Mouse (Mus musculus) megakaryocyte, embryonic 14.5 days (primary cell): ENCODE measurements around the gene Gm28047.

Source experiments
- FLI1 ChIP-seq: IDR thresholded peaks from 2 replicates; pipeline ENCODE4 v1.6.1; 2012; ENCODE audit warnings: low read length, inconsistent platforms, mixed read lengths
- GATA1 ChIP-seq: IDR thresholded peaks from 3 replicates; pipeline ENCODE4 v1.6.1; 2012; ENCODE audit warnings: mixed read lengths, low read length, inconsistent platforms, borderline replicate concordance

GRCm38 (mm10) chr15:102583708-102584383 lies 41.0 kb downstream of the Gm28047 start:
- TF ChIP-seq FLI1 (no peak), GATA1 (no peak)
